Mouse (Mus musculus): ENCODE results near the gene Fastk.

DNA sequence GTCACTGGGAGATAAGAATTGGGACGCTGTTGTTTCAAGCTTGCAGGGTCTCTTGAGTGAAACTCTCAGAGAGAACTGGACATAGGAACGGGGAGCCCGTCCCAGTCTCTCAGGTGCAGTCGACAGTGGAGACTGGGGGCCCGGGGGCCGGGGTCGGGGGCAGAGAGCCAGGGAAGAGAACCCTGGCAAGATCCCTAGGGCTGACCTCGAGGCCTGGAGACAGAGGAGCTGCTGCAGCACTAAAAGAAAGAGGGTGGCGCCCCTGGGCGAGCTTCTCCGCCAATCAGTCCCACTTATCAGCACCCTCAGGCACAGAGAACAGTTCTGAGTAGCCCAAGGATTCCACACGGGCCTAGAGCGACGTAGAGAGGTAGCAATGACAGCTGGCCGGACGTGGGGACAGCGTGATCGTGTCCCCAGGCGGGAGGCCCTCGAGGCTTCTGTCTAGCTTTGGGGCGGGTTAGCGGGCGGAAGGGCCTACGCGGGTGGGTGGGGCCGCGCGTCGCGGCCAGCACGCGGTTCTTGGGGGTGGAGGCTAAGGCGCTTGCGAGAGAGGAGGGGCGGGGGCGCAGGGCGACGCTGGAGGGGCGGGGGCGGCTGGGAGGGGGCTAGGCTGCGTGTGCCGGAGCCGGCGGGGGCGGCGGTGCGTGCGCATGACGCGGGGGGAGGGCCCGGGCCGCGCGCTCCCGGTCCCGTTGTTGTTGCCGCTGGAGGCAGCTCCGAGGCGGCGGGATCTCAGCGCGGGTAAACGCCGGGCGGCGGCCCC, 6.4 kb upstream of the Fastk start:
- TF ChIP-seq CTCF (IDR thresholded peaks at IDR 0.05; ENCODE audit: low read depth, low read length) (no peak), POLR2A (IDR thresholded peaks at IDR 0.05; ENCODE audit: extremely low read depth, insufficient read depth, low read length) (peak; percentile 67; the same call in 1 of the 2 replicates)

All from liver, adult 2 months (tissue).